Mouse (Mus musculus): ENCODE measurements around the gene Rbm41.
A peak's percentile ranks its signal among the peaks of the same experiment; 100 is the strongest.

Rbm41 gene

DNA sequence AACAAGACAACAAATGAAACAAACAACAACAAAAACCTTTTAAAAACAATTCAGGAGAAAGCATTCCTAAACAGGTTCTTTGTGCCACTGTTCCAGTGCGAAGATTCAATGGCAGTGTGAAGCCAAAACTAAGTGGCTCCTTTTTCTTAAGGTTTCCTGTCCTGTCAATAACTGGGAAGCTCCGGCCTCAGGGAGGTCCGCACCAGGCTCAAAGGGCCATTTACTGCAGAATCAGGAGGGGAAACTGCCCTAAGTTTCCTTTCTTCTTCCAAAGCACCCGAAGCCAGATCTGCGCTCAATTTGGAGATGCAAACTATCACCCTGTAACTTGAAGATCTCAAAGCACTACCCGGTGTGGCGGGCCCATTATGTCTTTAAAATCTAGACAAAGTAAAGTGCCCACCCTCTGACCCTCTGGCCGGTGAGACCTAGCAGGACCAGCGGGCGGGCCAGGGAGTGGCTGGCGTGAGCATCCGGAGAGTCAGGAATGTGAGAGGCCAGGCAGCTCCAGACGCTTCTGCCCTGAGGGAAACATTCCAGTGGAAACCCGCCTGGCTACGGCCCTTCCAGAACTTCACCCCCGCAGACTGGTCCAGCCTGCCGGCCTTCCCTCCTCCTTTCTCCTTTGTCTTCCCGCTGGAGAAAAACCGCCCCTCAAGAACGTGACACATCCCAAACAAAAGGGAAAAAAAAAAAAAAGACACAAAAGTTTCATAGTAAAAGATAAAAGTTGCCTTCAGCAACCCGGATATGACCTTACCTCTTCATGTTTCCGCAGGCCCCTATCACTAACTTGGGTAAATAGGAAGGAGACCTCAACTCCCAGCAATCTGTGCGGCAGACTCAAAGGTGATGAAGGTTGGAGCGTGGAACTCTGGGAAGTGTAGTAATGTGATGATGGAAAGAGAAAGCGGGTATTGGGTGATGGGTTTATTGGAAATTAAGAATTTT, at the start of gene Rbm41:
Gene Rbm41 (minus strand): TSS at position 856 of the 951 bp plus-strand sequence.
- DNase-seq (ENCODE audit: low spot score) = peak; percentile 65

DNA sequence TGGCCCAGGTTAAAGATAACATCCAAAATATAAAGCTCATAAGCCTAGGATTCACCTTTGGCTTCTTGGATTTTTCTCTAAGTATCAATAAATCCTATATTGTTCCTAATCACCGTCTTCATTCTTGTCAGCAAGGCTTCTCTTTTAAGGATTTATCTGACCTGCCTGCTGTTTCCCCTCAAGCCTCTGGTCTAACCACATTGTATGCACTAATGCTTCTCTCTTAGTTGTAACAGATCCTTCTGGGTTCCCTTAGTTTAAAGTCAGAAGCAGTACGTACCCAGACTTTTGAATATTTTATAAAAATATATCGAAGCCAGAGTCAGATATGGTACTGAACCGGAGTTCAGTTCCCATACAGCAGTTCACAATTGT, 283 bp upstream of the Rbm41 start:
- no peak for DNase-seq (ENCODE audit: low spot score)

DNA sequence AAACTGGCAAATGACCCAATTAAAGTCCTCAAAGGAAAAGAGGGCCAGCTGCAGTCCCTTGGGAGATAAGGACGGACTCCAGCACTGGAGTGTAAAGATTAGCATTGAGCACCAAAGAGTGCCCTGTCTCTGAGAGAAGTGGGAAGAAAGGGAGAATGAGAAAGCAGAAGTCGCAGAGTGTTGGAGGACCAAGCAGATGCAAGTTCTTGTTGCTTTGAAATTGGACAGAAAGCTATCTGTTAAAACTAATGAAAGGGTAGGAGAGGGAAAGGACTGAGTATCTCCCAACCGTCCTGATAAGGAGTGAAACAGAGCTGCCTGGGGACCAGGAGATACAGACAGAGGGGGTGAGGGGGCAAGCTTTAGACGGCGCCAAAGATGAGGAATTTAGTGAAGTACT, 16.3 kb downstream of the Rbm41 start:
- no peak for DNase-seq (ENCODE audit: low spot score)

DNA sequence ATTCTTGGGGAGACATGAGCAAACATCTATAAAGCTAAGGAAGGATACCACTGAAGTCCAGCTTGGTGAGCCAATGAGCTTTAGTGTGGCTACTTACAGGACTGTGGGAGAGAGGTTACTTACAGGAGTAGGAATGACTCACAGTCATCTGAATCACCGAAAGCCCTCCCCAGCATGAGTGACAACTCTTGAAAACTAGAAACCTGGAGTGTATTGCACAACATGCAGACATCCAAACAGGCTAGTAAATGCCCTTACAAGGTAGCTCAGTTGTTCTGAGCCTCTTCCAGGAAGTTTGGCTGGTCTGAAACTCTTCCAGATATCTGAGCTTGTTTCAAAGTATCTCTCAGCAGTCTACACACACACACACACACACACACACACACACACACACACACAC, 64.9 kb downstream of the Rbm41 start:
- DNase-seq (ENCODE audit: low spot score) = peak; percentile 4

DNA sequence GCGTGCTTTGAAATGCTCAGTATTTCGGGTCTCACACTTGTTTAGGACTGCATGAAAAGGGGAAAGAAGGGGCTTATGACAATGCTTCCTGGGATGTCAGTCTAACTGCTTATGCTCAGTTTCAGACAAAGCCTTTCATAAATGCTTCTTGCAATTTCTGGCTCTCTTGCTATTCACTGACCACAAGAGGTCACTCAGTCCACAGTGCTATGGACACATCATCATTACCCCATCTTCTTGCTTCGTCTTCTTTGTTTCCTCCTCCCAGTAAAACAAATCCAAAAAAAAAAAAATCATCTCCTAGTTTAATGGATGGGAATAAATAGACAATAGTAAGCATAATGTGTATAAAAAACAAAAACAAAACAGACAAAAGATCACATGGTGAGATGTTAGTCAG, 65.9 kb downstream of the Rbm41 start:
- DNase-seq (ENCODE audit: low spot score) = no peak

DNA sequence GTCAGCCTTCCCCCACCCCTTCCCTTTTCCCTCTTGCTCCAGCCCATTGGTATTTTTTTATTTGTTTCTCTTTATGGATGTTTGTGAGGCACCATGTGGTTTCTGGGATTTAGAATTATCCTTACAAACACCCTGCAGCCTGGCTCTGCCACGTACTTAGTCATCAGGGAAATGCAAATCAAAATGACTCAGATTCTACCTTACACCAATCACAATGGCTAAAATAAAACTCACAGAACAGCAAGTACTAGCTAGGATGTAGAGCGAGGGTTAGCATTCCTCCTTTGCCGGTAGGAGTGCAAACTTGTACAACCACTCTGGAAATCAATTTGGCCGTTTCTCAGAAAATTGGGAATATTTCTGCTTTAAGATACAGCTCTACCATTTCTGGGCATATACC, 77.8 kb downstream of the Rbm41 start:
- DNase-seq (ENCODE audit: low spot score) = no peak

DNA sequence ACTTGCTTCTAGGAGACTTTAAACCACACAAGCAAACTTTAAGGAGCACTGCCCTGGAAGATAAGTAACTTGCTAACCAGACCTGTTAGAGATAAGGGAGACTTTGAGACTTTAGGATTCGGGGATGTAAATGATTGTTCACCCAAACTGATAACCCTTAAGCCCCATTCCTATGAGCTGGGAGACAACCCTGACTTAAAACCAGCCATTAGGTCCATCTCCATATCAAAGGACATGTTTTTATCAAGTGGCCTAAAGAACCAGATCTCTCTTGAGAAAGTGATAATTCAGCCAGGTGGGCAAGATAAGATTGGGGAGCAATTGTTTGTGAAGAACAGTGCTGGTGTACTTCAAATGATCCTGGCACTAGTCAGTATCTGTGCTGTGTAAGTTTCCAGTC, 107.0 kb downstream of the Rbm41 start:
- DNase-seq (ENCODE audit: low spot score) = no peak

DNA sequence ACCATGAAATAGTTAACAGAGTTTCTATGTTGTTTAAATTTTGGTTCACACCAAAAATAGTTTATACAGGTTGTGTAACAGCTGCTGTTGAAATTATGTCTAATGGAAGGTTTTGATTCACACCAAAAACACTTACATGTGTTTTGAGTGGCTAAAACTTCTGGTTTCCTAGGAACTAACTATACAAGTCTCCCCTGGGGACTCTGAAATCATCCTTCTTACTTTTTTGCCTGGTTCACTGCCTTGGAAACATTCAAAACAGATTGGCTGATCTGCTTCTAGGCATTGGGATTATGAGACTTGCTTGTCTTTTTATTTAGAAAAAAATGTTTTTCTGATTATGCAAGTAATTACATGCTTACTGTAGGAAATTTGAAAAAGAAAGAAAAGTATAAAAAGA, 115.2 kb downstream of the Rbm41 start:
- no peak for DNase-seq (ENCODE audit: low spot score)

DNA sequence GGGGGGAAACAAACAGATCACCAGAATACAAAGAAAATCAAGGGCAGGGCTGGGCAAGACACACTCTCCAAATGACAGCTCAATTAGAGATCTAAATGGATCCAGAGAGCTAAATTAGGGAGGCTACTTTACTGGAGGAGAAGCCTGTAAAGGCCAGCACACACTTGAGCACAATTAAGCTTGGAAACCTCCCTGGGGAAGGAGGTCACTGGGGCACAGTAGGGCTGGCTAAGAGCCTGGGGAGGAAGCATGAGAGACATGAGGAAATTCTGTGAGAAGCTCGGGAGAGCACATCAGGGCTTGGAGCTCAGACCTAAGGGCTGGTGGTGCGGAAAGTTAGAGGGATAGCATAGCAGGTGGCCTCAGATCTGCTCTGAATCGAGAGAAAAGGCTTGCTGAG, 120.5 kb downstream of the Rbm41 start:
- DNase-seq (ENCODE audit: low spot score) = no peak

DNA sequence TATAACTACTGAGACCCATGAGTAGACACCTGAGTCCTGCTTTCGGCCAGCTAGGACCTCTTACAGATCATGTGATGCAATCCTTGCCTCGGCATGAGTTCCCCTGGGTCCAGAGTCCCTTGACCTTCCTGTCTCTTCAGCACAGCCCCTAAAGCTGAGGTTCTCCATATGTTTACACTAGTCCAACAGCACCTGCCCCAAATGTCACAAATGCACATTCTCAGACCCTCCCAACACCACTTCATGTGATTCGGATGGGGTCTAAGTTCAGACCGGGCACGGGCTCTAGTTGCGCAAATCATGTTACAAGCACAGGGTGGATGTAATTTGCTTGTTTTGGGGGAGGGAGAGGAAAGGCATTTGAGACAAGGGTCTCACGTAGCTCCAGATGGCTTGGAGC, 121.3 kb downstream of the Rbm41 start:
- DNase-seq (ENCODE audit: low spot score) = peak; percentile 85

DNA sequence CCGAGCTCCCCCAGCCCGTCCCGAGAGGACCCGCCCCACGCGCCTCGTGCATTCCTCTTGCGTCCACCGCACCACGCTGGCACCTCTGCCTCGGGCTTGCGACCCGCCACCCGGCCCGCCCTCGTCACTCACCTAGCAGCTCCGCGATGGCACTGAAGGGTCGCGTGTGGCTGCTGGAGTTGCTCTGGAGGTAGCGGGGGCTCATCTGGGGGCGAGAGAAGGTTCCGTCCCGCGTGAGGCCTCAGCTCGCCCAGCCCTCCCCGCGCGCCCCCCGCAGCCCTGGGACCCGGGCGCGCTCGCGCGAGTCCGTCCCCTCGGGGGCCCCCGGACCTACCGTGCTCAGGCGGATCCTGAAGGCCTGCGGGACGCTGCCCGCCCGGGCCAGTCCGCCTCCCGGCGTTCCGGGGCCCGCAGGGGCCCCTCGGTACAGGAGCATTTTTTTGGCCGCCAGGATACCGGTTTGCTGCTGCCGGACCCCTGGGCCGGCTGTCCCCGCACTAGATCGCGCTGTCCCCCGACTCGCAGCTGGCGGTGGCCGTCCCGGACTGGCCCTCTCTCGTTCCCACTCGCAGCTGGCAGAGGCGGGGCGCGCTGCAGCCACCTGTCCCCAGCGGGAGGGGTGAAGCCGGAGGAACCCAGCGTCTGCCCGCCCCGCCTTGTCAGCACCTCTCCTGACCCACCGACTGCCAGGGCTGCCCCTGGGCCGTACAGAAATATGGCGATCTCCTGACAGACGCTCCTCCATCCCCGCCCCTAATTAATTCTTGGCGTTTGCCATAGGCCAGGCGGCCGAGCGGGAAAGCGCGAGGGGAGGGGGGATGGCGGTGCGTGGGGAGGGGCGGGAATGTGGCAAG, 127.2 kb downstream of the Rbm41 start, which contains the start of gene Morc4:
Gene Morc4 (minus strand): TSS at position 740 of the 854 bp plus-strand sequence.
- DNase-seq (ENCODE audit: low spot score) = peak; percentile 90

DNA sequence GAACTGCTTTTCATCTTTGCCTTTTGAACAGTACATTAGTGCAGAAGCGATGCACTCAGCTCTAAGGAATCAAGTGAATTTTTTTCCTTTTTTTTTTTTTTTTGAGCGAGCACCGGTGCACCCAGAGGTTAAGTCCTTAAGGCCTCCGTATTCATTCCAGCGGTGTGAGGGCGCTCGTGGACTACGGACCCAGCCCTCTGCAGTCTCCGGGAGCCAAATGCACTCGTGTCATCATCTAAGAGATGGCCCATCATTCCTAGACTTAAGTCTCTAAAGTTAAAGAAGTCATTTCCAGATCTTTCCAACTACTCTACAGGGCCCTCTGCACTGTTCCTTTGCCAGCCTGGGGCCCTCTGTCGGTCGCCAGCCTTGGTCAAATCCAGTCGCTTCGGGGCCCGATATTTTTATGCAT, 128.1 kb downstream of the Rbm41 start:
- no peak for DNase-seq (ENCODE audit: low spot score)

DNA sequence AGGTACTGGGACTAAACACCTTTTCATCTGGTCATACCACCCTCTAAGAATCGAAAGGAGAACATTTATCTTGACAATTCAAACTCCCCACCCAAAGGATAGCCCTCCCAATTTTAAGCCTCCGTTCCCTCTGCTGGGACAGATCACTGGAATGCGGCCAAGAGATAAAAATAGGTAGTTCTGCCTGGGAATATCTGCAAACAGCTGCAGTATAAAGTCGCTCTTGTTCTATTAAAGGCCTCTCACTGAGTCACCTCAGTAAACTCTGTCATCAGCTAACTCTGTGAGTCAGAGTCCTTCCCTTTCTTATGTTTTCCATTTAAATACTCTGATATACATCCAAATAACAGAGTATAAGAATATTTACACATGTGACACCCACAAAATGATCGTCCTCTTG, 139.0 kb downstream of the Rbm41 start:
- no peak for DNase-seq (ENCODE audit: low spot score)

DNA sequence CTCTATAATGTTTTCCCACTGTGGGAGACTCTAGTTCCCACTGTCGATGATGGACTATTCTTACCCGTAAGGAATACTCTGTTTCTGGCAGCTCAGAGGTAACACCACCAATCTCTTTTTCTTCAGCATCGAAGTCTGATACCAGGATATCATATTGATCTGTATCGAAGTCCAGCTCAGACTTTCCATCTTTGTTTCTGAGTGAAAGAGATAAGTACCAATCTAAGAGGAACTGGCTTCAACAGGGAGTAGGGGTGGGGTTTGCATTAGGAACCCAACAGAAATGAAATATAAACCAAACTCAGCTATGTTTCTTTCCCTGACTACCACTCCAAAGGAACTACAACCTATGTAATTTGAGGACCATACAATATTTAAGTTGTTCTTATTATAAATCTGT, 143.6 kb downstream of the Rbm41 start:
- DNase-seq (ENCODE audit: low spot score) = no peak

DNA sequence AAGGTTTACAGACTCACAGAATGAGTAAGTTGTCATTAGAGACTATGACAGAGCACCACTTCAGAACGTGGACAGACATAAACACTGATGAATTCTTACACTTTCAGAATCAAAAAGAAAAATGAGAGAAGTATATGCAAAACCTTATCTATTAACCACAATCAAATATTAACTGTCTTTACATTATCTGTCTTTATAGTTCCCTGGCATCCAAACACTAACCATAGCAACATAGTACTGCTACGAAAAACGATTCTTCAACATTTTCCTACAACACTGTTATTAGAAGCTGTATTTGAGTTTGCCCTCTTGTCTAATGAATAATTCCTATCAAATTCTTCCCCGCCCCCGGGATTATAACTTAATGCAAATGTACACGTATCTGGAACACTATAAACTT, 157.3 kb downstream of the Rbm41 start:
- DNase-seq (ENCODE audit: low spot score) = no peak

All from yolk sac, embryonic 10.5 days (tissue).